Mouse (Mus musculus) brain, adult 10 weeks (tissue): Measurements from ENCODE around the gene Rfesd. TPM values are rescaled to one million over a fixed set of nuclear protein-coding genes. Genes with fewer than 3 reads are reported as not detected.

ENCODE experiments used
- polyA plus RNA-seq: library from polyadenylated mRNA; stranded (reverse); fragments of 350-450 nt; fragmentation: Illumina TruSeq; extraction: RNeasy Lipid Tissue Mini Kit (QIAGEN cat#74804); gene quantifications from one replicate; pipeline ENCODE4 v1.2.3, GENCODE M21; 2015; ENCODE audit warnings: low read depth, low replicate concordance

The Rfesd gene
- 18.2 TPM for polyA plus RNA-seq

GRCm38 (mm10) chr13:76017974-76018843, at the start of gene Rfesd:
Gene Rfesd, minus strand, starts transcription at chr13:76018719.

DNA sequence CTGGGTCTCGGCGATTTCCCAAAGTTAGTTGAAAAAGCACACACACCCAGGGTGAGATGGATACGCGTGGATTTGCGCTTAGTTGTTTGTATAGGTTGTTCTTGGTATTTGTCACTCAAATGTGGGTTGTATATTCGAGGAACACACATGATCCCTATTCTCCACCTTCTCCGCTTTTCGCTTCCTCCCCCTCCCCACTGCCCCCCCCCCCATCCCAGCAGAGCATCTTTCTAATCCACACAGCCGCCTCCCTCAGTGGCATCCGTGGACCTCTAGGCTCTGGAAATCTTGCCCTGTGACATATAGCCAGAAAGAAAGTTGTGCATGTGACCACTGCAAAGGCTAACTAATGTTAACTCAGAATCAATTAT, 38.4 kb upstream of the Rfesd start, which contains the start of gene Gpr150:
Gene Gpr150 (minus strand): TSS at position 101 of the 371 bp plus-strand sequence.

GRCm38 (mm10) chr13:75966850-75967249, 51.7 kb downstream of the Rfesd start, which contains the start of gene Spata9:
Gene Spata9, plus strand, starts transcription at chr13:75967150.

Other genes starting within 250 kb of the Rfesd start
- 72.5 TPM for gene Glrx, start 178.9 kb downstream of the Rfesd start, polyA plus RNA-seq
- 16.1 TPM for gene Rhobtb3, start 74.8 kb downstream of the Rfesd start, polyA plus RNA-seq
- gene Spata9, start 51.6 kb downstream of the Rfesd start, polyA plus RNA-seq = not detected
- gene Gpr150, start 38.3 kb upstream of the Rfesd start, polyA plus RNA-seq = 3.3 TPM
- gene Arsk, start 79.9 kb upstream of the Rfesd start, polyA plus RNA-seq = 7.7 TPM
- 9.5 TPM for gene Ttc37, start 80.0 kb upstream of the Rfesd start, polyA plus RNA-seq